Mouse (Mus musculus) CD4-positive, CD25-positive, alpha-beta regulatory T cell, adult 4 months (primary cell): ENCODE measurements around the gene Snapc4. TPM values are rescaled to one million over a fixed set of nuclear protein-coding genes. Genes with fewer than 3 reads are reported as not detected.
"Not testable (repeated sequence)": the region's sequence is repeated elsewhere in the genome, so short reads cannot be mapped to it uniquely, and the experiment has no call there.

Experiments
- ATAC-seq: one replicate; pipeline ENCODE4 v1.8.0; 2017
- polyA plus RNA-seq, 2 experiments: library from polyadenylated mRNA; unstranded; fragments of 100-300 nt; shearing (Covaris generic); gene quantifications; one replicate each; pipeline ENCODE4 v1.2.1; 2017

The Snapc4 gene
- 10 to 100 TPM; 25.6 to 56.4 TPM for polyA plus RNA-seq

DNA sequence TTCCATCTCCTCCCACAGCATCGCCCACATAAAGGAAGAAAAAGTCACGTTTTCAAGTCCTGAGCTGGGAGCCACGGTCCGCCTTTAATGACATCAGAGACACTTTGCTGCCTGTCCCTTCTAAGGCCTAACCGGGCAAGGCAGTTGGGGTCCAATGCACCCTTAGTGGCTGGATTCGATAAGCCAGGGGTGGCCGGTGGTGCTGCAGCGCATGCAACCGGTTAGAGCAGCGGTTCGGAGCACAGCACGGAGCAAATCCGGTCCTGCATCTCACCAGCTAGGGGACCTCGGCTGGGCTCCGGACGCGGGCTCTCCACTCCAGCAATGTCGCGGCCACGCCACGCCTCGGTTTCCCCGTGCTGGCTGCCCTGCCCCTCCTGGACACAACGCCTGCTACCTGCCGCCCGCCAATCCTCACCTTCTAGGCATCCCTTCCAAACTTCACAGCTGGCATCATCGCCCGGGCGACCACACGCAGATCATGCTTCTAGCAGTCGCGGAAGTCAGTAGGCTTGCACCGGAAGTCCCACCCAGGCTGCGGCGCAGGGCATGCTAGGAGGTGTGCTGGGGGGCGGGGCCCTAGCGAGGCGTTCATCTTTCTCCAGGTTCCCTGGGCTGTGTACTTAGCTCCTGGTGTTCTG, at the start of gene Snapc4:
Gene Snapc4, minus strand, starts transcription at position 523 of the 641 bp plus-strand sequence.
- ATAC-seq = peak; percentile 100

- no peak for ATAC-seq
Measured at GRCm38 (mm10) chr2:26429851-26430250, 49.4 kb upstream of the Snapc4 start.

GRCm38 (mm10) chr2:26424541-26424940, 44.1 kb upstream of the Snapc4 start:
- ATAC-seq = no peak

DNA sequence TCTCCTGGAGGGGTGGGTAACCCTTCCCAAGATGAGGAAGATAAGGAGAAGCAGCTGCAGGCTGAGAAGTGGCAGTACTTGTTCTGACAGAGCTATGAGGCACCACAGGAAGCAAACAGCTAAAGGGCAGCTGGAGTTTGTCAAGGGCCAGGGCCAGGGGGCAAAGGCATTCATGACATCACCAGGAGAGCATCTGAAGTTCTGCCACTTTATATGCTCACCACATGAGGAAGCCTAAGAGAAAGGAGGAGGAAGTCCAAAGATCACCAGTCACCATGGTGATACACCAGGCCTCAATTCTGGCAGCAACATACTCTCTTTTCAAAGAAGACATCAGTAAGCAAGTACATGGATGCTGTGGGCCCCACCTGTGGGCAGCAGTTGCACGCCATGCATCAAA, 42.6 kb upstream of the Snapc4 start:
- ATAC-seq = no peak

DNA sequence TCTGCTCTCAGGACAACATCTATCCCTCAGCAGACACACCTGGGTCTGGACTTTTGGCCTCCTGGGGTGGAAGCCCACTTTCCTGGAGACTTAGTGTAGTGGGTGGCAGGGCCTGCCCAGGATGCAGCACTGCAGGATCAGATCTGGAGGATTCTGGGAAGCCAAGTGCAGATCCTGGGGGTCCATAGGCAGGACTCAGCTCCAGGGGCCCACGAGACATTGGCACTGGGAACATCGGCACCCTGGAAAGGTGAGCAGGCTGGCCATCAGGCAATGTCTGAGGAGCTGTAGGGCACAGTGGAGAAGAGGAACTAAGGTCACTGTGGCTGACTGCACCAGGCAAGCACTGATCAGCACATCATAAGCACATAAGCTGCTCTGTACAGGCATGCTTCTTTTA, 41.5 kb upstream of the Snapc4 start:
- ATAC-seq = no peak

GRCm38 (mm10) chr2:26418120-26418519, 37.7 kb upstream of the Snapc4 start:
- ATAC-seq = no peak

- no peak for ATAC-seq
Measured at GRCm38 (mm10) chr2:26417066-26417465, 36.6 kb upstream of the Snapc4 start.

DNA sequence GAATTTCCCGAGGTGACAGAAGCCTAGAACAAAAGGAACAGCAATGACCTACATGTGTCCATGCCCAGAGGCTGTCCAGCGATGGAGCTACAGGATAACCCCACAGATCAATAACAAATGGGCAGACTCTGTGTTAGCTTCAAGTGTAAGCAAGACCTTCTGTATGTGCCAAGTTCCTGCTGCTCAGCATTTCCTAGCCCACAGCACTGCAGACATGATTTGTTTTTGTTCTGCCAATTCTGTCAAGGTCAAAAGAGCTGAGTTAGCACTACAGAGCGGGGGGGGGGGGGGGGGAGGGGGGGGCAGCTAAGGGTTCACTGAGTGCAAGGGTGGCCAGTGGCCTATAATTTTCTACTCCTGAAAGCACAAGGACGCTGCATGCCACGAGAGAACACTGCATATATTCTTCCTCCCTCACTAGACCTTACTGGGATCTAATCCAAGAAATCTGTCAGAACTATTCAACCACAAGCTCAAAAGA, 30.5 kb upstream of the Snapc4 start:
- no peak for ATAC-seq

DNA sequence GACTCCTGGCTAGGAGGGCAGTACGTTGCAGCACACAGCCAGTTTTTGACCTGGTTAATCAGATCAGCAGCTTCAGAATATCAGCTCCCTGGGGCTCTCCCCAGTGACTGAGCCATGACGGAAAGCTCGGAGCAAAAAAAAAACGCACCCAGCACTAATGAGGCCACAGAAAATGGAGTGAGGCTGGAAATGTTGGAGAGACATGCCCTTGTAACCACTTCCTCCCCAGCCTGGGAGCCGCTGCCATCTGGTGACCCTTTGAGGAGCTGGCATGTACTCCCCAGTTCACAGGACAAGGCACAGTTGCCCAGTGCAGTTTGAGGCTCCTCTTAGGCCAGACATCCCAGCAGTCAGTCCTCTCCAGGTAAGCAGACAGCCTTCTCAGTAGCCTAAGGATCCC, 29.6 kb upstream of the Snapc4 start:
- ATAC-seq = no peak

- ATAC-seq = no peak
Measured at GRCm38 (mm10) chr2:26409362-26409761, 28.9 kb upstream of the Snapc4 start.

DNA sequence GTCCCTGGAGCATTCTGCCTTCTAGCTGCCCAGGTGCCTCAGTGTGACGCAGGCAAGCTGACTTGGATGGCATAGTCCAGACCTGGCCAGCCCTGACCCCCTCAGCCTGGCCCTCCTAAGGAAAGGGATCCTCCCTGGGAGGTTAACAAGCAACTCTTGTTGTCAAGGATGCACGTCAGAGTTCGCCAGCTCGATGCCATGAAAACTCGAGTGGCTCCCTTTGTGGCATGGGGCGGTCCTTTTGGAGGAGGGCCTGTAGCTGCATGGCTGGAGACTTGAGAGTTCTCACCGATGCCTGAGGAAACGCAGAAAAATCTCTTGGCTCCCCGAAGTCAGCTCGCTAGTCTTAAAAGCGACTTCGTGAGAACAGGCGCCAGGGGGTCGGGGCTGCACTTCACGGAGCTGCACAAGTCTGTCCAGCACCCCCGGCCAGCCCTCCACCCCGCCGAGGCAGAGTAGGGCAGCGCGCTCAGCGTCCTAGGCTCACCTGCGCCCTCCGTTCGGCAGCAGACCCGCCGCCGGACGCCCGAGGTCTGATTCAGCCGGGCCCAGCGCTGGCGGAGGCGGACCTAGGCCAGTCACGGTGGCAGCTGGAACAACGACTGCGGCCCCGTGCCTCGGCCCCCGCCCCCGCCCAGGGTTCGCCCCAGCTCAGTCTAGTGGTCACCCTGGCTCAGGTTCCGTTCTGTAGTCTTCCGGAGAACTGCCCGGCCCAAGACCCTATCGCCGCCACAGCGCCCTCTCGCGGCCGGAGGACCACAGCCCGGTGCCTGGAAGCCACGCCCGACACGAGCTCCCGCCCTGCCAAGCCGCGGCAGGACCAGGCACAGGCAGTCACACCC, 28.3 kb upstream of the Snapc4 start, which contains the start of gene Inpp5e:
Gene Inpp5e, minus strand, starts transcription at position 689 of the 842 bp plus-strand sequence.
- ATAC-seq = peak; percentile 93

GRCm38 (mm10) chr2:26403306-26403705, 22.9 kb upstream of the Snapc4 start:
- ATAC-seq = no peak

- no peak for ATAC-seq
Measured at GRCm38 (mm10) chr2:26402265-26402664, 21.8 kb upstream of the Snapc4 start.

DNA sequence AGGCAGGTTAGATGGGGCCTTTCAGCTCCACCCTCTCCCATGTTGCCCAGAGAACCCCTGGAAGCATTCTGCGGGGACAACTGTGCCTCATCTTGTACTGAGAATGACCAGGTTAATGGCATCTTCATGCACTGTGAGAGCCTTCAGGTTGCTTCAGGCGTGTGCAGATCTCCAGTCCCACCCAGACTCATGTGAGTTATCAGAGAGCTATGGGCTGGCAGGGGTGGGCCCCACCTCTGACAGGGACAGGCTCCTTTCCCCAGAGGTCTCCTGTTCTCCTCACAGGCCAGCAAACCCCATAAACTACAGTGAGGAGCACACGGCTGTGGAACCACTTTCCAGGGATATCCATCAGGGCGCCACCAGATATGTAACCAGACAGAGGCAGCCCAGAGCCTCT, 20.6 kb upstream of the Snapc4 start:
- no peak for ATAC-seq

DNA sequence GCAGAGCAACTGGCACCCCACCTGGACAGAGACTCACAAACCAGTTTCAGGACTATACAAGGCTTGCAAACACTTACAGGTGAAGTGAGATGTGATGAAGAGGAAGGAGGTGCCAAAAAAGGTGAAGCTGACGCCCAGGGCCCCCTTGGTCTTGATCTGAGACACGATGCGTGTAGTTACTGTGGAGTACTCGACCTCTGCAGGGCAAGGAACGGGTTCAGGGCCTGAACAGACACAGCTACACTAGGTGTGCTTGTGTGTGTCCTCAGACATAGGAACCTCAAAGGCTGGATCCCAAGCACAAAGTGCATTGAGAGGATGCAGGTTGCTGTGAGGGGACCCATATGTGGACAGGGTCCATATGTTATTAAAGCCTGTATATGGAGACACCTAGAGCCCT, 19.8 kb upstream of the Snapc4 start:
- no peak for ATAC-seq

DNA sequence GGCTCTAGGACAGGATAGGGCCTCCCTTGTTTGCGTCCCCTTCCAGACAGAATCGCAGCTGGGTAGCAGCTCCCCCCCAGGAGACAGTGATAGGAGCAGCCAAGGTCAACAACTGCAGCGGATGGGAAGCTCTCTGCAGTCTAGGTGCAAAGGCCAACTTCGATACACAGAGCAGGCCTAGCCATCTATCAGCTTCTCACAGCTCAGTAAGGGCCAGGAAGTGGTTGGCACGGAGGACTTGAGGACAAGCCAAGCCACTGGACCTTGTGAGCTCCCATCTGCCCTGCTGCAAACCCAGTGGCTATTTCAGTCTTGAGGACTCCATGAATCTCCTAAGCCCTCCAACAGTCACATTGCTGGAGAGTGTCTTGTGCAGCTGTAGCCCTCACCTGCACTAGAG, 19.2 kb upstream of the Snapc4 start:
- ATAC-seq = no peak

- ATAC-seq = no peak
Measured at GRCm38 (mm10) chr2:26398978-26399377, 18.5 kb upstream of the Snapc4 start.

GRCm38 (mm10) chr2:26391617-26392016, 11.2 kb upstream of the Snapc4 start:
- no peak for ATAC-seq

- ATAC-seq = no peak
Measured at GRCm38 (mm10) chr2:26390954-26391353, 10.5 kb upstream of the Snapc4 start.

DNA sequence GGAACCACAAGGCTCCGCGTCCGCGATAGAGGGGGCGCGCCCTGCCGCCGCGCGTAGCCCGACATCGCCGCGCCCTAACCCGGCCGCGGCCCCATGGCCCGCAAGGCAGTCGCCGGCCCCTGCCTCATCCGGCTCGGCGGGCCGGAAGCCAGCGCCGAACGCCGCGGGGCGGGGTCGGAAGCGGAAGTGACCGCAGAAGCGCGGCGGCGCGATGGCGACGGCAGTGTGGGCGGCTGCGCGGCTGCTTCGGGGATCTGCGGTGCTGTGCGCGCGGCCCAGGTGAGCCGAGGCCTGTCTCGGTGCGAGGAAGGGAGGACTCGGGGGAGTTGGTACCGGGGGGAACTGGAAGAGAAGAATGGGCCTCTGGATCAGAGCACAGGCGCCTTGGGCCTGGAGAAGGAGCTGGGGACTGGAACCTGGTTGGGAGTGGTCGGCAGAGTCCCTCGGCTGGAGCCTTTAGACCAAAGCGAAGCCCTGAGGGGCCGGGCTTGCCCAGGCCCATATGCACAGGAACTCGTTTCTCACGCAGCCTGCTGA, 8.8 kb upstream of the Snapc4 start, which contains the start of the genes Entr1 and Pmpca:
Gene Entr1, minus strand, starts transcription at position 163 of the 537 bp plus-strand sequence.
Gene Pmpca, plus strand, starts transcription at position 186 of the 537 bp plus-strand sequence.
- peak; percentile 98 for ATAC-seq

DNA sequence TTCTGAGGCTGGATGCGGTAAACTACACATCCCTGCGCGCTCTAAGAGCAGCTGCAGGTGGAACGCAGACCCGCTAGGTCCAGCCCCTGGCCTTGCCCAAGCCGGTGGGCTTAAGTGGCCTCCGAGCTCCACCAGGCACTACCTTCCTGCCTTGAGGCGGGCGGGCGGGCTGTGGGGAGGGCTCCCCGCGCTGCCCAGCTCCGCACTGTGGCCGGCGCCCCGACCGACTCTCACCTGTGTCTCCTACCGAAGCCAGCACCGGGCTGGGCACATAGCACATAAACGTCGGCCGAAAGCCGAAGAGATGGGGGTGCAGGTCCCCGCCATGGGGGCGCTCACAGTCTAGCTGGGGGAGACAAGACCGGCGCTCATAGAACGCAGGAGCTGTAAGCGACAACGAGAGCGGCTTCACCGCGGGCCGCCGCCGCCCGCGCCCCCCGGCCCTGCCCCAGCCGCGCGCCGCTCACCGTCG, 8.3 kb upstream of the Snapc4 start:
- no peak for ATAC-seq

DNA sequence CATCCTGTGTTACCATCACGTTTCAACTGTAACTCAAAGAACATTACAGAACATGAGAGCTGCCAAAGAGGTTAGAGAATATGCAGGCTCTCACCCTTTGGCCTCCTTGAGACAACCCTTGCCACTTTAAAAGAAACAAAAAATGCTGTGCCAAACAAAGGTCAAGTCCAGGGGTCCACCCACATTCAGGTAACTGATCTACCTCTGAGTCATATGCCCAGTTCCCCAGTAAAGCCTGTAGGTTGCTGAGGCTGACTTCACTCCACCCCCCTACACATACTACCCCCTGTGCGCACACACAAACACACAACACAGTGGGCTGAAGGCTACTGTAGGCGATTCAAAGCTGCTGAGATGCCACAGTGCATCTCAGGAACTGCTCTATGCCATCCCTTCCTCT, 7.3 kb upstream of the Snapc4 start:
- ATAC-seq = no peak

- not testable (repeated sequence) for ATAC-seq
Measured at GRCm38 (mm10) chr2:26380871-26381270, 418 bp upstream of the Snapc4 start.
